In genomic region chr2:93372097-93372571, GRCm38 (mm10) we compare ENCODE assay signal across 12 mouse cellular contexts. TPM values are rescaled to one million over a fixed set of nuclear protein-coding genes. Genes with fewer than 3 reads are reported as not detected.
A peak's percentile ranks its signal among the peaks of the same experiment; 100 is the strongest.
DNase-seq lines count a peak whose midpoint lies in the region; ATAC-seq and TF ChIP-seq lines count a peak whose summit lies in the region.
"Had no signal": no experiment of that assay in that cellular context is flagged by ENCODE, and none has a peak within 500 bp of the region (broad histone marks: within the 10 kb centered on the region; RNA-seq: fewer than 3 reads in every experiment).

No protein-coding gene starts in this region.

- no peak overlapping the region for H3K4me2 ChIP-seq in forebrain, embryonic 11.5 days (ENCODE audit: low read depth, low read length, severe bottlenecking)
- H3K4me2 ChIP-seq: midbrain, embryonic 12.5 days had no signal

- no peak for TF ChIP-seq POLR2A in kidney, adult 2 months (IDR thresholded peaks at IDR 0.05; ENCODE audit: low read depth, low read length)

- no peak overlapping the region for H3K9ac ChIP-seq in forebrain, embryonic 11.5 days (ENCODE audit: low read length)
- H3K9ac ChIP-seq: midbrain, embryonic 12.5 days had no signal

- no peaks in the 10 kb centered on the region for H3K36me3 ChIP-seq in forebrain, embryonic 10.5 days (replicated peaks)
- no peaks in the 10 kb centered on the region for H3K36me3 ChIP-seq in forebrain, embryonic 11.5 days (ENCODE audit: control insufficient read depth, insufficient read depth, low read length)
- no peaks in the 10 kb centered on the region for H3K36me3 ChIP-seq in kidney, adult 2 months (ENCODE audit: control insufficient read depth, insufficient read depth, low read length)
- H3K36me3 ChIP-seq: midbrain, embryonic 12.5 days had no signal

- no peak for DNase-seq in forebrain, embryonic 10.5 days (ENCODE audit: extremely low spot score, low spot score)
- no peak for DNase-seq in forebrain, embryonic 11.5 days (ENCODE audit: low spot score)
- DNase-seq in kidney, postnatal 10 days, result peak; percentile 68
- DNase-seq in kidney, adult 2 months, result no peak
- DNase-seq in adrenal gland, adult 8-10 months, result peak; percentile 23
- DNase-seq in kidney, postnatal 14 days, result peak; percentile 52
- DNase-seq in layer of hippocampus, adult 11-12 months (ENCODE audit: low spot score), result no peak
- DNase-seq: cerebellum, adult 8-10 months; left cerebral cortex, postnatal 4 days had no signal

- 22% methylated on average over 4 of the region's 6 CpGs for WGBS in forebrain, embryonic 10.5 days
- 26% methylated on average over 5 of the region's 6 CpGs for WGBS in forebrain, embryonic 11.5 days
- WGBS in kidney, adult 2 months, result 16% methylated on average over 6 of the region's 6 CpGs

- TF ChIP-seq CTCF in kidney, adult 2 months (conservative IDR thresholded peaks at IDR 0.05; ENCODE audit: insufficient read depth, insufficient read length, low read depth, low read length), result no peak

- no peaks in the 10 kb centered on the region for H3K27me3 ChIP-seq in forebrain, embryonic 10.5 days (ENCODE audit: poor library complexity, severe bottlenecking)
- no peaks in the 10 kb centered on the region for H3K27me3 ChIP-seq in forebrain, embryonic 11.5 days (ENCODE audit: control insufficient read depth, insufficient read depth, low read length)
- no peaks in the 10 kb centered on the region for H3K27me3 ChIP-seq in kidney, adult 2 months (replicated peaks; ENCODE audit: control insufficient read depth, insufficient read depth, low read length)
- H3K27me3 ChIP-seq: midbrain, embryonic 12.5 days had no signal

- H3K4me3 ChIP-seq in forebrain, embryonic 10.5 days, result no peak overlapping the region
- no peak overlapping the region for H3K4me3 ChIP-seq in forebrain, embryonic 11.5 days (ENCODE audit: low read depth, low read length)
- H3K4me3 ChIP-seq in kidney, adult 2 months (ENCODE audit: insufficient read depth, low read depth, low read length), result no peak overlapping the region
- H3K4me3 ChIP-seq: midbrain, embryonic 12.5 days had no signal

- H3K27ac ChIP-seq in forebrain, embryonic 10.5 days, result peak overlapping the region; percentile 53; the same call in 1 of the 2 replicates
- no peak overlapping the region for H3K27ac ChIP-seq in forebrain, embryonic 11.5 days (ENCODE audit: low read depth, low read length)
- no peak overlapping the region for H3K27ac ChIP-seq in kidney, adult 2 months (ENCODE audit: insufficient read depth, low read depth, low read length)
- H3K27ac ChIP-seq: midbrain, embryonic 12.5 days had no signal

- peaks cover 33% of the 10 kb centered on the region for H3K4me1 ChIP-seq in forebrain, embryonic 10.5 days
- H3K4me1 ChIP-seq in forebrain, embryonic 11.5 days (replicated peaks; ENCODE audit: control insufficient read depth, insufficient read depth, low read length), result no peaks in the 10 kb centered on the region
- H3K4me1 ChIP-seq in kidney, adult 2 months (ENCODE audit: control insufficient read depth, insufficient read depth, low read length), result no peaks in the 10 kb centered on the region

- no peak; the same call in 1 of the 2 replicates for ATAC-seq in forebrain, embryonic 11.5 days (replicated peaks; ENCODE audit: low FRiP score)
- ATAC-seq in granulocyte monocyte progenitor cell, adult 5-6 weeks (replicated peaks; ENCODE audit: poor library complexity, severe bottlenecking), result no peak

- H3K9me3 ChIP-seq in forebrain, embryonic 10.5 days, result peaks cover 2% of the 10 kb centered on the region; the same call in 1 of the 2 replicates
- no peaks in the 10 kb centered on the region for H3K9me3 ChIP-seq in forebrain, embryonic 11.5 days (ENCODE audit: control insufficient read depth, low read length)
- H3K9me3 ChIP-seq: midbrain, embryonic 12.5 days had no signal

RNA-seq across cellular contexts. Expression of gene Tspan18, which starts 37.8 kb away (rescaled TPM):
- 30.1 and 31.4 TPM in 2 replicates for polyA plus RNA-seq in forebrain, embryonic 10.5 days (2016; fragmentation: Nextera tagmentation; extraction: Ambion mirVana)
- polyA plus RNA-seq in forebrain, embryonic 11.5 days (2014; fragmentation: Nextera tagmentation; extraction: Ambion mirVana), result 54.1 and 56.4 TPM in 2 replicates
- polyA plus RNA-seq in kidney, adult 2 months (2012; rRNA removed), result 18.9 and 20.9 TPM in 2 replicates
- total RNA-seq in adrenal gland, adult 8-10 months (2022), result 10 to 100 TPM; 39.5 to 48.5 (median 45.8) TPM
- 0.26 TPM in 1 of 2 replicates, not detected in the other for total RNA-seq in granulocyte monocyte progenitor cell, adult 5-6 weeks (2014; fragmentation: Nextera tagmentation)
- total RNA-seq in granulocyte monocyte progenitor cell, adult 5-6 weeks (2017), result not detected in 2 replicates
- total RNA-seq: hematopoietic stem cell, adult 5-6 weeks had no signal

Comparison
In these comparisons a context has a peak if more than half of its experiments do, and no peak if none do; other contexts are left out.
1. DNase-seq: peak in kidney, postnatal 10 days (single experiment), adrenal gland, adult 8-10 months (single experiment) and kidney, postnatal 14 days (single experiment); none in forebrain, embryonic 10.5 days (single experiment), forebrain, embryonic 11.5 days (single experiment), kidney, adult 2 months (single experiment) and layer of hippocampus, adult 11-12 months (single experiment).